Mouse (Mus musculus) monocyte, adult 59 days (primary cell): ENCODE measurements around the gene Zbtb48. TPM values are rescaled to one million over a fixed set of nuclear protein-coding genes. Genes with fewer than 3 reads are reported as not detected.

Source experiments
- total RNA-seq, 2 experiments: library from RNA; stranded (reverse); gene quantifications; one replicate each; pipeline ENCODE4 v1.2.4; 2023

Gene Zbtb48
- 10 to 100 TPM; 10.6 to 11.2 TPM for total RNA-seq

DNA sequence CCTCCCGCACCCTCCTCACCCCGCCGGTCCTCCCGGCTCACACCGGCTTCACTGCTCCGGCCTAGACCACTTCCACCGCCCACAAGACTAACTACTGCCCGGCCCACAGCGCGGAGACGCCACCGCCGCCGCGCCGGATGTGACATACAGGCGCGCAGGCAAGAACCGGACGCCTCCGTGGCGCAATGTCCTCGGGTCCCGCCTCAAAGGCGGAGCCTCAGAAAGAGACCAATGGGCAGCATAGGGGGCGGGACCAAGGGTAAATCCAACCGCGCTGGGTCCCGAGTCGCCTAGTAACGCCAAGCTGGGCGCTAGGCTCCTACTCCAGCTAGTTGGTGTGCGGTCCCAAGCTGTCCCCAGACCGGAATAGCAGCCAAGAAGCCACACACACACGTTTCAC lies at the start of gene Zbtb48:
Zbtb48 (minus strand) TSS at position 148 of the 400 bp plus-strand sequence.

DNA sequence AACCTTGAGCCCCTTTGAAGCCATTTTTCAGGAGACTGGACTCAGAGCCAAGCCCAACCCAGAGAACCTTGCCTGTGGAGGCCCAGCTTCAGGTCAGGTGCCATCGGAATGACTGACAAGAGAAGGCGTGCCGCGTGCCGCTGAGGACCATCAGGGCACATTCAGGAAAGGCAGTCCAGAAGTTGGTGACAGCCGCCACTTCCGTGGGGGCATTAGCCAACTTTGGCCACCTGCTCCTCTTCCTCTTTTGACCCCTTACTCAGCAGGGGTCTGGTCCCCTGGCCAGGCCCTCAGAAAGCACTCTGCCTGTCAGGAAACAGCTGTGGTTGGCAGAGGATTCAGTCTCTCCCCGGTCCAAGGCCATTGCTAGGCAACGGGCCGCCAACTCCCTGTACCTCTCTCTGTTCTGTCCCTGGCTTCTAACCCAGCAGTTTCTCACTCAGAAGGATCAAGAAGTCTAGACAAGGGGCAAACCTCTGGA lies 44.7 kb upstream of the Zbtb48 start, which contains the start of gene Plekhg5:
Plekhg5 (plus strand) TSS at position 378 of the 481 bp plus-strand sequence.

DNA sequence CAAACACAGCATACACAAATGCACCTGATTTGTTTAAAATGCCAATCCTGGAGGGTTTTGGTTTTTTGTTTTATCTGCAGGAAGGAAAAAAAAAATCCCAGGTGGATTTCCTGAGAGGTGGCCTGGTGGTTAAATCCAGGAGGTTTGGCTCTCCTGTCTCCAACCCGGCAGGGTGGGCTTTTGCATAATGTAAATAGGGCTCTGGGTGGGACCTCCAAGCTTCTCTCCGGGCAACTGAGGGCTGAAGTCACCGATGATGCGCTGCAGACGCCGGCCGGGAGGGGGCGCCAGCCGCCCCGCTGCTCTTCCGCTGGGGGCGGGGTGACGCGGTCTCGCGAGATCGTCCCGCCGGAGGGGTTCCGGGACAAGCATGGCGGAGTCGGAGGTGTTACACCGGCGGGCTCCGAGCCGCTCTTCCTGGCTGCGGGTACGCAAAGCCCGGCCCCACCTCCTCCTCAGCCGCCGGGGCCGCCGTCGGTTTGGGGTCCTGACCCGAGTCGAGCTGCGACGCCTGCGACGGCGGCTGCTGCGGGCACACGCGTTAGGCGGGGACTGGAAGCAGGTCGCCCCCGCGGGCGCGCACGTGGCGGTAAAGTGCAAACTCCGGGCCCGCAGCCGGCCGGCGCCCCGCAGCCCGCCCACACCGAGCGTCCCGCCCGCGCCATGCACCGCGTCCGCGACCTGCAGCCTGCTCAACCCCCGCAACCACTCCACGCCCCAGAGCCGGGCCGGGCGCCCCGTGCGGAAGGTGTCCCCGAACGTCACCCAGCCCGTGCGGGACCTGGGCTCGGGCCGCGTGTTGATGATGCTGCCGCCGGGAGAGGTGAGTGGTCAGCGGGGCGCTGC lies 11.7 kb upstream of the Zbtb48 start, which contains the start of gene Nol9:
Nol9 (plus strand) TSS at position 337 of the 846 bp plus-strand sequence.

DNA sequence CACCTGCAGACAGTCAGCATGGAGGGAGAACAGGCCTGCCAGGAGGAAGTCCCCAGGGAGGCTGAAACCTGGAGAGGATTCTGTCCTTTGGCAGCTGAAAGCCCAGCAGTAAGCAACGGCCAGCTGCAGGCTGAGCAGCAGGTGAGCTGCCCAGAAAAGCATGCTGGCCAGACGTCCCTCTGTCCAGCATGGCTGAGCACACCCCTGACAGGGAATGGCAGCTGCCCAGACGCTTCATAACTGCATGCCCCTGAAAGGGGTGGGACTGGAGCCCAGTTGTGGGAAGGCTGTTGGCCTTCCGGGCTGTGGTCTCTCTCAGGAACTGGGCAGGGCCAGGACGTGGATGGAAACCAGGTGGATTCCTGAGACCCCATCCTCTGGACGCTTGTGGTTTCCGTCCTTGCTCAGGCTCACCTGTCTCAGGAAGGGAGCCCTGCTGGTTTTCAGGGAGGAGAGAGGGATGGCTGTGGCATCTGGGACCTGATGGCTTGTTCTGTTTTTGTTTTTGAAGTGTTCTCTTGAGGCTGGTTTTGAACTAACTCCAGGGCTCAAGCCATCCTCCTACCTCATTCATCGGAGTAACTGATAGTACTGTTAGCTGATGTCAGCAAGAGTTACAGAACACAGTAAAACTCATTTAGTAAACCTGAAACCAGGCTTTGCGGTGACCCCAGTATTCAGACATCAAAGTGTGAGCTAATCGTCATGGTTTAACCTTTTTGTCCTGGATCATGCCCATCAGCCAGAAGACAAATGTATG lies 10.9 kb upstream of the Zbtb48 start, which contains the start of gene Tas1r1:
Tas1r1 (minus strand) TSS at position 344 of the 760 bp plus-strand sequence.

DNA sequence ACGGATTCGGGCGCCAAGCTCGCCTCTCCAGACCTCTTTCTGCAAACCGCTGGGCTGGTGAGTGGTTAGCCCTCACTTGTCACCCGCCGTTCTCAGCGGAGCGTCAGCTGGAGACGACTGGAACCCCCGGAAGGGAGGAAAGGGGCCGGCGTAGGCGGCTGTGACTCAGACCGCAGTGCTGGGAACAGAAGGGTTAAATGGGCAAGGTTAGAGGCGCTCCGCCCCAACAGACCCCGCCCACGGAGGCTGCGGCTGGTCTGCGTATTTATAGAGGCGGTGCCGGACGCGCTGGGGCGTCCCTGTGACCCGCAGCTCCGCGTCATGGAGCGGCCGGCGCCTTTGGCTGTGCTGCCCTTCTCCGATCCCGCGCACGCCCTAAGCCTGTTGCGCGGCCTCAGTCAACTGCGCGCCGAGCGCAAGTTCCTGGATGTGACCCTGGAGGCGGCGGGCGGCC lies 18.8 kb downstream of the Zbtb48 start, which contains the start of gene Klhl21:
Klhl21 (plus strand) TSS at position 182 of the 454 bp plus-strand sequence.

DNA sequence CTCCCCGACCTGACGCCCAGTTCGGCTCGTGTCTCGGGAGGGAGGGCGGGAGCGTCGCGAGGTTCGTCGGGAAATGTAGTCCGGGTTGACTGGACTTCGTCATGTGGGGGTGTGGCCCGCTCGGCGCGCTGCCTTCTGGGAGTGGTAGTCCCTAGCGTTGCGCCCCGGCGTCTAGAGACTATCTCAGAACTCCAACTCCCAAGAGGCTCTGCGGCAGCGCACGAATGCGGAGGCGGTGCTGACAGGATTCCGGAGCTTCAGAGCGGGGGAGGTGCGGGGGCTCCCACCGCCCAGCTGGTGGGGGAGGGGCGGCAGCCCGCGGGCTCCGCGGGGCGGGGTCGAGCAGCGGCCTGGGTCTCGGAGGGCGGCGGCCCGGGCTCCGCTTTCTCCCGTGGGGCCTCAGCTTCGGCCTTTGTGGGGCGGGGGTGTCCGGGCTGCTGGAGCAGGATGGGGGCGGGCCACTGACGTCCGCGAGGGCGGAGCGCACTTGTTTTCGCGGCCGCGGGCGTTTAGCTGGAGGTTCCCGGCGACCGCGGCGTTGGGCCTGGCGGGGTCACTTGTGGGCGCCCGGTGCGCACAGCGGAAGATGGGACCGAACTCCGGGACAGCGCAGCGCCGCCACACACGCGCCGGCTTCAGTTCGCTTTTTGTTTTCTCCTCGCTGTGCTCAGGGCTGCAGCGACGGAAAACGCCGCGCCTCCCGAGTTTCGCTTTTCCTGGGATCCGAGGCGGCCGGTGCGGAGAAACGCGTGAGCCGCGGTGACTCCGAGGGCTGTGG lies 31.1 kb downstream of the Zbtb48 start, which contains the start of gene Phf13:
Phf13 (minus strand) TSS at position 86 of the 778 bp plus-strand sequence.

DNA sequence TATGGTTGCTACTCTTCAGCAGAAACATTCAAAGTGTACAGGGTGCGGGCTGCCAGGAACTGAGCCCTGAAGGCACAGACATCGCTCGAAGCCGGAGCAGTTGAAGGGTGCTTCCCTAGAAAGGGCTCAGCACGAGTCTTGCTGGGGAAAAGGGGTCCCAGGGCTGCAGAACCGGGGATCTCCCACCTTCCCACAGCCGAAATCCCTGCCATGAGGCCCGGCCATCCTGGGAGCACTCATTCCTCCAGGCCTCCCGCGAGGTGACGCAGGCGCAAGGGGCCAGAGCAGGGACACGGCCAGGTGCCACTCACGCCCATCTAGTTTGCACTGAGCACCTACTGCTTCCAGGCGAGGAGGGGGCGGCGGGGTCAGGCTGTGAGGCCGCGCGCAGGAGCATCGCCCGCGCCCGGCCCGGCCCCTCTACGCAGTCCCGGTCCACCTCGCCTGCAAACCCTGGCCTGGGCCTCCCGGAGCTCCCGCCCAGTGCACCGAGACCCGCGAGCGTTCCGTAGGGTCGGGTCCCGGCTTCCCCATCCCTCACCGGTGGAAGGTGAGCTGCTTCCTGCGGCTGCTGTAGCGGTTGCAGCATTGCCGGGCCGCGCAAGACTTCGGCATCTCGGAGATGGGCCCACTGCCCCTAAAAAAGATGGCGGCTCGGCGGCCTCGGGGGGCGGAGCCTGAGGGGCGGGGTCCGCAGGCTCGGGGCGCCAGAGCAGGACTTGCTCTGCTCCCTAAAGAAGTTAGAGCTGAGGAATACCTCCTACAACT lies 38.9 kb downstream of the Zbtb48 start, which contains the start of gene Thap3:
Thap3 (minus strand) TSS at position 656 of the 768 bp plus-strand sequence.

Other genes starting within 250 kb of the Zbtb48 start
- gene Camta1, start 165.8 kb downstream of the Zbtb48 start, total RNA-seq = 10 to 100 TPM; 30.5 to 31.8 TPM
- 10 to 100 TPM; 46.3 to 52.5 TPM for gene Dnajc11, start 94.0 kb downstream of the Zbtb48 start, total RNA-seq
- 10 to 100 TPM; 24.7 to 34.0 TPM for gene Thap3, start 38.7 kb downstream of the Zbtb48 start, total RNA-seq
- gene Phf13, start 31.4 kb downstream of the Zbtb48 start, total RNA-seq = 1 to 10 TPM; 8.5 to 8.6 TPM
- 10 to 100 TPM; 23.1 to 25.3 TPM for gene Klhl21, start 18.9 kb downstream of the Zbtb48 start, total RNA-seq
- not detected for gene Tas1r1, start 10.9 kb upstream of the Zbtb48 start, total RNA-seq
- gene Nol9, start 11.7 kb upstream of the Zbtb48 start, total RNA-seq = 10 to 100 TPM; 21.2 to 23.1 TPM
- 1 to 10 TPM; 2.8 to 3.0 TPM for gene Plekhg5, start 44.8 kb upstream of the Zbtb48 start, total RNA-seq
- gene Tnfrsf25, start 88.3 kb upstream of the Zbtb48 start, total RNA-seq = under 1 TPM; 0.49 to 0.58 TPM
- gene Espn, start 124.7 kb upstream of the Zbtb48 start, total RNA-seq = 1 to 10 TPM; 2.3 to 4.6 TPM
- not detected for gene Hes2, start 131.2 kb upstream of the Zbtb48 start, total RNA-seq
- gene Acot7, start 150.5 kb upstream of the Zbtb48 start, total RNA-seq = 10 to 100 TPM; 15.6 to 19.8 TPM
- under 1 TPM; 0.24 to 0.73 TPM for gene Gpr153, start 246.6 kb upstream of the Zbtb48 start, total RNA-seq